Mouse (Mus musculus) neural tube, embryonic 11.5 days (tissue): ENCODE data around the gene Fam76b. TPM values are rescaled to one million over a fixed set of nuclear protein-coding genes. Genes with fewer than 3 reads are reported as not detected.

ENCODE experiments used
- ATAC-seq: fragments of 200-750 bp; cut with Nextera tagmentation; 2 replicates; pipeline ENCODE4 v1.8.0; 2017; ENCODE audit warnings: moderate number of reproducible peaks, mild to moderate bottlenecking, moderate TSS enrichment, moderate library complexity; ENCODE audit not compliant: insufficient read depth, low FRiP score, low TSS enrichment
- DNase-seq: peaks from one replicate; pipeline ENCODE4 v3.0.0-alpha.2; 2015; ENCODE audit warnings: low spot score
- H3K27ac ChIP-seq: fragments of 300-500 bp; sonication (generic); 2 replicates; pipeline ENCODE4 v1.5.1; 2014; ENCODE audit warnings: low read depth, mild to moderate bottlenecking, low read length
- H3K27me3 ChIP-seq: fragments of 300-500 bp; sonication (generic); 2 replicates; pipeline ENCODE4 v1.6.1; 2014; ENCODE audit warnings: mild to moderate bottlenecking, low read length, mixed read lengths; ENCODE audit not compliant: control insufficient read depth, insufficient read depth
- H3K36me3 ChIP-seq: fragments of 300-500 bp; sonication (generic); 2 replicates; pipeline ENCODE4 v1.6.1; 2014; ENCODE audit warnings: mild to moderate bottlenecking, low read length, moderate library complexity, mixed read lengths; ENCODE audit not compliant: control insufficient read depth, insufficient read depth
- H3K4me1 ChIP-seq: fragments of 300-500 bp; sonication (generic); 2 replicates; pipeline ENCODE4 v1.6.1; 2014; ENCODE audit warnings: low read length, mixed read lengths; ENCODE audit not compliant: control insufficient read depth, insufficient read depth
- H3K4me2 ChIP-seq: fragments of 300-500 bp; sonication (generic); 2 replicates; pipeline ENCODE4 v1.6.1; 2014; ENCODE audit warnings: low read depth, mild to moderate bottlenecking, moderate library complexity
- H3K4me3 ChIP-seq: fragments of 300-500 bp; sonication (generic); 2 replicates; pipeline ENCODE4 v1.5.1; 2014; ENCODE audit warnings: low read depth, low read length
- H3K9ac ChIP-seq: fragments of 300-500 bp; sonication (generic); 2 replicates; pipeline ENCODE4 v1.6.1; 2014; ENCODE audit warnings: mild to moderate bottlenecking, low read length
- H3K9me3 ChIP-seq: fragments of 300-500 bp; sonication (generic); 2 replicates; pipeline ENCODE4 v1.6.1; 2016; ENCODE audit warnings: low read length; ENCODE audit not compliant: control insufficient read depth
- WGBS: fragments of 180-500 bp; shearing (Covaris S2); extraction: QIAGEN DNeasy Blood & Tissue Kit; methylation state at CpG from one replicate; pipeline ENCODE4 v1.1.7; 2014; 5-methylcytosine and 5-hydroxymethylcytosine counted together
- polyA plus RNA-seq: library from polyadenylated mRNA; unstranded; fragments of >200 nt; fragmentation: Nextera tagmentation; extraction: Ambion mirVana; gene quantifications from 2 replicates; pipeline ENCODE4 v1.2.1, GENCODE M21; 2014

The Fam76b gene
- polyA plus RNA-seq, 1 experiment from 2014 or later = 28.4 TPM

DNA sequence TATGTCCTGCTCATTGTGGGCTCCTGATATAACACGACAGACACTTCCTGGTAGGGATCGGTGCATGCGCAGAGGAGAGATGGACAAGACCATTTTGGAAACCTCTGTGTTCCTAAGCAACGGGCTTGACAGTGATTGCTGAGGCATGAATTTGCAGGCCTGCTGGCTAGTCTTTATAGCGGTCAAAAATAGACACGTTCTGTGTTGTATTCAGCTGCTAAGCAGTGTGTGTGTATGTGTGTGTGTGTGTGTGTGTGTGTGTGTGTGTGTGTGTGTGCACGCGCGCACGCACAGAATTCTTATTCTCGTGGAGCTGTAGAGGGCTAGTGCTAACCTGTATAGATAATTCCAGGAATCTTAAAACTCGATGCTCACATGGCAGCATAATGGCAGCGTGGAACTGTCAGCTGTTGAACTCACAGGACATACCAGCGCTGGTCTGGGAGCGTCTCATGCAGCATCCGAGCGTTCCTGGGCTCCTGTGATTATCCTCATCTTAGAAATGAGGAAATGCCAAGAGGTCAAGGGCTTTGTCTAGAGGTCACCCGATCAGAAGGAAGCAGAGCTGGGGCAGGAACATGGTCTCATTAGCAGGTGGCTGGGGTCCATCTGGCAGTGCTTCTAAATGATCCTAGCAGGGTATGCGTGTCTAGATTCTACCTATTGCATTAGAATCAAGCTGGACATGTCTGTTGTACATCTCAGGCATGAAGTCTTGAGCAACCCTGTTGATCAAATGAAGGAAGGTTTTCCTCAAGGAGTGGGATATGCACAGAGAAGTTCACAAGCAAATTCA is 71.2 kb downstream of the Fam76b start:
- DNase-seq (no peak), ATAC-seq (no peak)
- no peak overlapping the region for H3K9ac ChIP-seq
- no peak overlapping the region for H3K4me3 ChIP-seq
- H3K9me3 ChIP-seq = no peaks in the 10 kb centered on the region
- no peaks in the 10 kb centered on the region for H3K36me3 ChIP-seq
- WGBS = 81% methylated on average over 19 of the region's 19 CpGs
- no peaks in the 10 kb centered on the region for H3K4me1 ChIP-seq
- H3K27me3 ChIP-seq = no peaks in the 10 kb centered on the region
- H3K4me2 ChIP-seq = no peak overlapping the region
- H3K27ac ChIP-seq = no peak overlapping the region

GRCm38 (mm10) chr9:13902030-13902429 is 74.5 kb downstream of the Fam76b start:
- H3K4me1 ChIP-seq = no peaks in the 10 kb centered on the region
- 94% methylated on average over 3 of the region's 3 CpGs for WGBS
- H3K4me2 ChIP-seq = no peak overlapping the region
- H3K27ac ChIP-seq = no peak overlapping the region
- H3K9me3 ChIP-seq = no peaks in the 10 kb centered on the region
- DNase-seq (no peak), ATAC-seq (no peak)
- H3K9ac ChIP-seq = no peak overlapping the region
- H3K4me3 ChIP-seq = no peak overlapping the region
- no peaks in the 10 kb centered on the region for H3K36me3 ChIP-seq
- H3K27me3 ChIP-seq = no peaks in the 10 kb centered on the region

- Histone ChIP-seq H3K4me1 (no peaks in the 10 kb centered on the region), H3K36me3 (no peaks in the 10 kb centered on the region), H3K9ac (no peak overlapping the region), H3K27ac (no peak overlapping the region), H3K9me3 (no peaks in the 10 kb centered on the region), H3K4me3 (no peak overlapping the region), H3K4me2 (no peak overlapping the region), H3K27me3 (no peaks in the 10 kb centered on the region)
- 87% methylated on average over 5 of the region's 5 CpGs for WGBS
- ATAC-seq (no peak), DNase-seq (no peak)
Observed at GRCm38 (mm10) chr9:13904091-13904779, 76.7 kb downstream of the Fam76b start.

Other genes with a start within 250 kb of the Fam76b start
- gene Mtmr2, start 79.3 kb upstream of the Fam76b start, polyA plus RNA-seq = 82.7 and 85.2 TPM in 2 replicates
- gene Cep57, start 609 bp upstream of the Fam76b start, polyA plus RNA-seq = 57.2 and 60.2 TPM in 2 replicates